Mouse (Mus musculus): Measurements from ENCODE around the gene Top2b. TPM values are rescaled to one million over a fixed set of nuclear protein-coding genes. Genes with fewer than 3 reads are reported as not detected.

Top2b gene
- polyA plus RNA-seq, 1 experiment from 2014 or later = 88.8 TPM

DNA sequence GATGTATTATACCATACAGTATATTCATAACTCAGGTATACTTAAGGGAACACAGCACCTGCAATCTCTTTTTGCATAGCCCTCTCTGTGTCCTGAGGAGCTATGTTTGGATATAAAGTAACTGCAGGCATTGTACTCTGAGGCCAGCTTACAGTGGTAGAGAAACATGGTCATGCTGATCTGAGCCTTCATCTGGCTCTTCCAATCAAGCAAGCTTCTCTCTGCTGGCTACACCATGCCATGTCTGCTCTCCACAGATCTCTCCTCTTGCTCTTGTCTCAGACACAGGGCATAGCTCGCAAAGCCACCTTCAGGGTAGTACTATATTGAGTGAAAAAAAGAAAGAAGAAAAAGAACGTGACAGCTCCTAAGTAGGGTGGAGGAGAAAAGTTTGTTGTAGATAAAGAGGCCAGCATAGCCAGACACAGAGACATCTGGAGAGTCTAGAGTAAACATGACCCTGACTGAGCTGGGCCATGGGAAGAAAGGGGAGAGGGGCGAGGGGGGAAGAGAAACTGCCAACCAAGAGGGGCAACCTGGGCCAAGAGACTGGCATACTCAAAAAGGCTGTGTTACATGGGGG is 29.1 kb upstream of the Top2b start:
- Histone ChIP-seq H3K27me3 (ENCODE audit: control insufficient read depth, insufficient read depth, low read depth, low read length) (no peaks in the 10 kb centered on the region), H3K36me3 (ENCODE audit: control insufficient read depth, insufficient read depth, low read length) (no peaks in the 10 kb centered on the region), H3K9ac (ENCODE audit: low read depth, low read length) (no peak overlapping the region), H3K4me3 (ENCODE audit: low read depth, low read length) (no peak overlapping the region), H3K4me2 (ENCODE audit: low read length) (no peak overlapping the region), H3K27ac (ENCODE audit: low read length) (no peak overlapping the region), H3K4me1 (ENCODE audit: control insufficient read depth, insufficient read depth, low read length) (no peaks in the 10 kb centered on the region), H3K9me3 (replicated peaks; ENCODE audit: control insufficient read depth, low read length, poor library complexity, severe bottlenecking) (no peaks in the 10 kb centered on the region)
- WGBS = 65% methylated on average over 3 of the region's 3 CpGs
- ATAC-seq = no peak

DNA sequence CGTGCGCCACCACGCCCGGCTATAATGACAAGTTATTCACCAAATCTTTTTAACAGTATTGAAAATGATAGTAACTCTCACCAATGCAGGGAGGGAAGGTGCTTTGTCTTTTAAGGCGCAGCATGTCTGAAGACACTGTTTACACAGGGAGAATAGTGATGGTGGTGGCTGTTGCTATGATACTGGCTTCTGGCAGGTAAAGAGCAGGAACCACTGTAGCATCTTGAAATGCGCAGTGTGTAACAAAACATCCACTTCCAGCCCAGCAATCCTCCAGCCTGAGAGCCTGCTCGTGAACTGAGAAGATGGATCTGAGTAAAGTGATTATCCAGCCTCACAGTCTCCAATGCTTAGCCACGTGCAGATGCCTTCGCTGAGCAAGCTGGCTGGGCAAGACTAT is 17.5 kb upstream of the Top2b start:
- no peaks in the 10 kb centered on the region for H3K4me1 ChIP-seq (ENCODE audit: control insufficient read depth, insufficient read depth, low read length)
- whole genome bisulfite sequencing = 73% methylated on average over 9 of the region's 9 CpGs
- H3K27ac ChIP-seq (ENCODE audit: low read length) = no peak overlapping the region
- H3K27me3 ChIP-seq (ENCODE audit: control insufficient read depth, insufficient read depth, low read depth, low read length) = no peaks in the 10 kb centered on the region
- H3K9ac ChIP-seq (ENCODE audit: low read depth, low read length) = no peak overlapping the region
- H3K4me3 ChIP-seq (ENCODE audit: low read depth, low read length) = no peak overlapping the region
- ATAC-seq = peak; percentile 71
- no peak overlapping the region for H3K4me2 ChIP-seq (ENCODE audit: low read length)
- H3K36me3 ChIP-seq (ENCODE audit: control insufficient read depth, insufficient read depth, low read length) = no peaks in the 10 kb centered on the region
- H3K9me3 ChIP-seq (replicated peaks; ENCODE audit: control insufficient read depth, low read length, poor library complexity, severe bottlenecking) = no peaks in the 10 kb centered on the region

DNA sequence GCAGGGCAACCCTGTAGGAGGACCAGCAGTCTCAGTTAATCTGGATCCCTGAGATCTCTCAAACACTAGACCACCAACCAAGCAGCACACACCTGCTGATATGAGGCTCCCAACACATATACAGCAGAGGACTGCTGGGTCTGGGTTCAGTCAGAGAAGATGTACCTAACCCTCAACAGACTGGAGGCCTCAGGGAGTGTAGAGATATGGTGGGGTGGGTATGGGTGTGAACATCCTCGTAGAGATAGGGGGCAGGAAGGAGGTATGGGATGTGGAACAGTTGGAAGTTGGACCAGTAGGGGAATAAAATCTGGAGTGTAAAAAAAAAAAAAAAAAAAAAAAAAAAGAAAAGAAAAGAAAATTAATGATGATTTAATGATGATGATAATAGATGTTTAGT is 5.3 kb upstream of the Top2b start:
- 86% methylated on average over 1 of the region's 1 CpGs for WGBS
- Histone ChIP-seq H3K4me3 (ENCODE audit: low read depth, low read length) (no peak overlapping the region), H3K36me3 (ENCODE audit: control insufficient read depth, insufficient read depth, low read length) (no peaks in the 10 kb centered on the region), H3K4me1 (ENCODE audit: control insufficient read depth, insufficient read depth, low read length) (peaks cover 6% of the 10 kb centered on the region), H3K27ac (ENCODE audit: low read length) (no peak overlapping the region), H3K4me2 (ENCODE audit: low read length) (no peak overlapping the region), H3K9ac (ENCODE audit: low read depth, low read length) (no peak overlapping the region), H3K27me3 (ENCODE audit: control insufficient read depth, insufficient read depth, low read depth, low read length) (no peaks in the 10 kb centered on the region), H3K9me3 (replicated peaks; ENCODE audit: control insufficient read depth, low read length, poor library complexity, severe bottlenecking) (no peaks in the 10 kb centered on the region)
- ATAC-seq = no peak

DNA sequence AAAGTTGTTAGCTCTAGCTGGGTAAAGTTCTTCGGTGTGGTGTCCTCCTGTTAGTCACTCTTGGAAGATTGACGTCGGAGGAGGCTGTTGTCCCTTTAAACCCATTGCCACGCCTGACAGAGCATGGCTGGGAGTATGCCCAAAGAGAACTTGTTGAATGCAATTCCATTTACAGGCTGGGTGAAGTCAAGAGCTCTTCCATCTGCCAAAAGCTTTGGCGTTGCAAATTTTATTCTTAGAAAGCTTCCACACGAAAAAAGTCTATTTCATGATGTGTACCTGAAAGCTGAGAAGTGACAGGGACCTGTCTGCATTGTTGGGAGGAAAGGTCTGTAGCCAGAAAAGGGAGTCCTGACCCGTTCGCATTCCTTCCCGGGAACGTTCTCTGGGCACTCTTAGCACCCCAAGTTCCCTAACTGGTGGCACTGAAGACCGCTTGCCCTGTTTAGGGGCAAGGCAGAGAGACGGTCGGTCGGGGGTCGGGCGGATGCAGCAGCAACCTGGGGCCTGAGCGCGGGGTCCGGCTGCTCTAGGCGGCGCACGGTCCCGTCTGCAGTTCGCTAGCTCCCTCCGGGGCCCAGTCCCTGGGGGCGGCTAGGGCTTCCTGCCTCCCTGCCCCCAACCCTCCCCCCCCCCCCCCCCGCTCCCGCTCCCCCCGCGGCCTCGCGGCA is 683 bp upstream of the Top2b start:
- no peaks in the 10 kb centered on the region for H3K27me3 ChIP-seq (ENCODE audit: control insufficient read depth, insufficient read depth, low read depth, low read length)
- WGBS = under 1% methylated on average over 23 of the region's 32 CpGs
- H3K27ac ChIP-seq (ENCODE audit: low read length) = peak overlapping the region; percentile 100
- peak; percentile 79 for ATAC-seq
- peak overlapping the region; percentile 70 for H3K4me2 ChIP-seq (ENCODE audit: low read length)
- H3K9me3 ChIP-seq (replicated peaks; ENCODE audit: control insufficient read depth, low read length, poor library complexity, severe bottlenecking) = no peaks in the 10 kb centered on the region
- H3K9ac ChIP-seq (ENCODE audit: low read depth, low read length) = peak overlapping the region; percentile 82
- H3K4me1 ChIP-seq (ENCODE audit: control insufficient read depth, insufficient read depth, low read length) = peaks cover 25% of the 10 kb centered on the region
- peak overlapping the region; percentile 96 for H3K4me3 ChIP-seq (ENCODE audit: low read depth, low read length)
- no peaks in the 10 kb centered on the region for H3K36me3 ChIP-seq (ENCODE audit: control insufficient read depth, insufficient read depth, low read length)

DNA sequence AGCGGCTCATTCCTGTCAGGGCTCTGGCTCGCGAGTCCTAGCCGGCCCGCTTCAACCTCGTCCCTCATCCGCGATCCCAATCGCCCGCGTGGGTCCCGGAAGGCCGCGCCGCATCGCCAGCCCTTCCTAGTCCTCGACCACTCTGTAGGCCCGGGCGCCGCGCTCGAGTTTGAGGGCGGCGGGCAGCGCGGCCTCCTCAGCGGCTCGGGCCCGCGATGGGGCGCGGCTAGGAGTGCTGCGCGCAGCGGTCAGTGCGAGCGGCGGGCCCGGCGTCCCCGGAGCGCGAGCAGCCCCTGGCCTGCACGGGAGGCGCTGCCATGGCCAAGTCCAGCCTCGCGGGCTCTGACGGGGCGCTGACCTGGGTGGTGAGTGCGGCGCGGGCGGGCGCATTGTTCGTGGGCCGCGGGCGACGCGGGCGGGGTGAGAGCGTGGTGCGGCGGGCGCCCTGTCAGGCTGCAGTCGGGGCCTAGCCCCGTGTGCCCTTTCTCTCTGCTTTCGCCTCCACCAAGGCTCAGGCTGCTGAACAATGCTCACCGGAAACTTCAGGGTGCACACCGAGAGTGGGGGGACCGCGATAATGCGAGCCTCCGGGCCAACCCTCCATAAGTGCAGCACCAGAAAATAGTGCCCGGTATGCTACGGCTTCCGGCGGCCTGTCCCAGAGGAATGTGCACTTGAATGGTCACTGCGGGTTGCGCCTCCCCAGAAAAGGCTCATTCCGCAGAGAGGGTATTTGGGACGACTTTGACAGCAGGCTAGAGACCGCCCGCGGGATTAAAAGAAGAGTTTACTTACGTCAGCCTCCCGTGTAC is 589 bp downstream of the Top2b start:
- under 1% methylated on average over 80 of the region's 87 CpGs for WGBS
- Histone ChIP-seq H3K27ac (ENCODE audit: low read length) (peak overlapping the region; percentile 100), H3K9me3 (replicated peaks; ENCODE audit: control insufficient read depth, low read length, poor library complexity, severe bottlenecking) (no peaks in the 10 kb centered on the region), H3K27me3 (ENCODE audit: control insufficient read depth, insufficient read depth, low read depth, low read length) (no peaks in the 10 kb centered on the region), H3K4me2 (ENCODE audit: low read length) (peak overlapping the region; percentile 90), H3K4me1 (ENCODE audit: control insufficient read depth, insufficient read depth, low read length) (peaks cover 25% of the 10 kb centered on the region), H3K4me3 (ENCODE audit: low read depth, low read length) (peak overlapping the region; percentile 96), H3K9ac (ENCODE audit: low read depth, low read length) (peak overlapping the region; percentile 98), H3K36me3 (ENCODE audit: control insufficient read depth, insufficient read depth, low read length) (no peaks in the 10 kb centered on the region)
- peak; percentile 73 for ATAC-seq

DNA sequence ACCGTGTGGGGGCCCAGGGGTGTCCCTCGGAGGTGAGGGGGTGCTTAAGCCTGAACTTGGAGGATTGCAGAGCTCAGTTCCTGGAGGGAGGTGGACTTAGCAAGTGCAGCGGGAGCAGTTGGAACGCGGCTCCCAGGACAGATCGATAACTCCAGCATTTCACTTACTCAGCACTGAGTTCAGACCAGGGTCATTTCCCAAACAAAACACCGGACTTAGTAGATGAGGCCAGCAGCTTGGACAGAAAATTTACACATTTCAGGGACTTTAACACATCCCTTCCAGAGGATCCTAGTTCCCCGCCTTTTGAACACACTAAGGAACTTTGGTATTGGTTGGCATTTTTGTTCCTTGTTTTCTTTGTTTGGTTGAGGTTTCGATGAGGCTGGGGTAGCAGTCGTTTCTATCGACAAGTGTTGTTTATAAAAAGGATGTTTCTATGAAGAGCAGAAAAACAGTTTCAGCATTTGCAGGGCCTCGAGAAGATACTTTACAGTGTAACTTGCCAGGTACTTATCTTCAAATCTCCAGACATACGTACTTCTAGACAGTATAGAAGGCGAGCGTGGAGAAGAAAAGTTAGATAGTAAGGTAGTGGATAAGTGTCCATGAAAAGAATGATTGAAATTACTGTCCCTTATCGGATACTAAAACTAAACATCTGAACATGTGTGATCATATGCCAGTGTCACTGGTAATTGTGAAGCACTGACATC is 1.4 kb downstream of the Top2b start:
- Histone ChIP-seq H3K4me1 (ENCODE audit: control insufficient read depth, insufficient read depth, low read length) (peaks cover 25% of the 10 kb centered on the region), H3K27me3 (ENCODE audit: control insufficient read depth, insufficient read depth, low read depth, low read length) (no peaks in the 10 kb centered on the region), H3K4me3 (ENCODE audit: low read depth, low read length) (peak overlapping the region; percentile 96), H3K27ac (ENCODE audit: low read length) (peak overlapping the region; percentile 100), H3K9ac (ENCODE audit: low read depth, low read length) (peak overlapping the region; percentile 98), H3K9me3 (replicated peaks; ENCODE audit: control insufficient read depth, low read length, poor library complexity, severe bottlenecking) (no peaks in the 10 kb centered on the region), H3K4me2 (ENCODE audit: low read length) (peak overlapping the region; percentile 90), H3K36me3 (ENCODE audit: control insufficient read depth, insufficient read depth, low read length) (no peaks in the 10 kb centered on the region)
- no peak; the same call in 1 of the 2 replicates for ATAC-seq
- 14% methylated on average over 16 of the region's 16 CpGs for WGBS

DNA sequence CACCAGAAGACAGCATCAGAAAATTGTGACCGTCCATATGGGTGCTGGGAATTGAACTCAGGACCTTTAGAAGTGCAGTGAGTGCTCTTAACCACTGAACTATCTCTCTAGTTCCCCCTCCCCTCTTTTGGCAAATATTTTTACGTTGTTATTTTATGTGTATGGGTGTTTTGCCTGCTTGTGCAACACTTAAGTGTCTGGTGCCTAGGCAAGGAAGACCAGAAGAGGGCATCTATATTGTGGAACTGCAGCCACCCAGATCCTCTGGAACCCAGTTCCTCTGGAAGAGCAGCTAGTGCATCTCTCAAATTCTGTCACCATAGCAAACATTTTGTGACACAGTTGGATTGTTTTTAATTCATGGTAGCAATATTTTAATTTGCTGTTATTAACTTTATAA is 2.0 kb downstream of the Top2b start:
- 37% methylated on average over 2 of the region's 2 CpGs for WGBS
- peak overlapping the region; percentile 90 for H3K4me2 ChIP-seq (ENCODE audit: low read length)

DNA sequence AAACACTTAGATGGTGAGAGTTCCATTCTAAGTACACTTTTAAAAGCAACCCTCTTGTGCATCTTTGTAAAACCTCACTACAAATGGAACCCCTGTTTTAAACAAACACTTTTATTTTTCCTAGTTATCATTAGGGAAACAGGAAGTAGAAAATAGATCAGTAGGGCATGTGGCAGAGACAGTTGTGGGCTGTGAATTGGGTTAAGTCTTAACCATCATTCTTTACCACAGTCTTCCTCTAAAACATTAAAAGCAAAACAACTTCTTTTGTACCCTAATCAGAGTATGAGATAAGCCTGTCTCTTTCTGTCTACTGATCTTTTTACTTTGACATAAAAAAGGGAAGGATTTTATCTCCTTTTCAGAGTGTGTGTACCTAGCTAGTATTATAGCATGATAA is 7.8 kb downstream of the Top2b start:
- Histone ChIP-seq H3K9ac (ENCODE audit: low read depth, low read length) (no peak overlapping the region), H3K27ac (ENCODE audit: low read length) (no peak overlapping the region), H3K4me2 (ENCODE audit: low read length) (no peak overlapping the region), H3K36me3 (ENCODE audit: control insufficient read depth, insufficient read depth, low read length) (no peaks in the 10 kb centered on the region), H3K4me1 (ENCODE audit: control insufficient read depth, insufficient read depth, low read length) (peaks cover 20% of the 10 kb centered on the region), H3K27me3 (ENCODE audit: control insufficient read depth, insufficient read depth, low read depth, low read length) (no peaks in the 10 kb centered on the region), H3K4me3 (ENCODE audit: low read depth, low read length) (no peak overlapping the region), H3K9me3 (replicated peaks; ENCODE audit: control insufficient read depth, low read length, poor library complexity, severe bottlenecking) (no peaks in the 10 kb centered on the region)
- no peak for ATAC-seq

More for the DNA sequence above, 2.0 kb downstream of the Top2b start:
- Histone ChIP-seq H3K9me3 (replicated peaks; ENCODE audit: control insufficient read depth, low read length, poor library complexity, severe bottlenecking) (no peaks in the 10 kb centered on the region), H3K36me3 (ENCODE audit: control insufficient read depth, insufficient read depth, low read length) (no peaks in the 10 kb centered on the region), H3K27me3 (ENCODE audit: control insufficient read depth, insufficient read depth, low read depth, low read length) (no peaks in the 10 kb centered on the region), H3K4me3 (ENCODE audit: low read depth, low read length) (peak overlapping the region; percentile 96), H3K9ac (ENCODE audit: low read depth, low read length) (peak overlapping the region; percentile 11; the same call in 1 of the 2 replicates), H3K27ac (ENCODE audit: low read length) (no peak overlapping the region), H3K4me1 (ENCODE audit: control insufficient read depth, insufficient read depth, low read length) (peaks cover 25% of the 10 kb centered on the region)
- no peak for ATAC-seq
